Mouse (Mus musculus) heart, postnatal 0 days (tissue): Measurements from ENCODE around the gene Fam25c.

Experiments
- CTCF ChIP-seq: IDR thresholded peaks from 2 replicates; pipeline ENCODE4 v1.5.1; 2016; ENCODE audit warnings: antibody characterized with exemption, control low read depth, low read depth
- EP300 ChIP-seq: IDR thresholded peaks from 2 replicates; pipeline ENCODE4 v1.6.1; 2016; ENCODE audit warnings: antibody characterized with exemption, low read depth

GRCm38 (mm10) chr14:34310234-34310965 lies 44.8 kb downstream of the Fam25c start, which contains the start of the genes Shld2 and Glud1:
- TF ChIP-seq CTCF (no peak), EP300 (peak; percentile 51; the same call in 1 of the 2 replicates)
